Mouse (Mus musculus) retina, postnatal 7 days (tissue): ENCODE measurements around the gene Olfr743.
"Not testable (repeated sequence)": the region's sequence is repeated elsewhere in the genome, so short reads cannot be mapped to it uniquely, and the experiment has no call there.

ENCODE experiments used
- DNase-seq: peaks from one replicate; pipeline ENCODE4 v3.0.0-alpha.2; 2012; ENCODE audit warnings: low read depth, low spot score

Olfr743 gene

GRCm38 (mm10) chr14:50521539-50521938, at the start of gene Olfr743:
Gene Olfr743 (plus strand): TSS chr14:50521839.
- no peak for DNase-seq

GRCm38 (mm10) chr14:50472438-50472837, 49.2 kb upstream of the Olfr743 start, which contains the start of gene Olfr741:
Gene Olfr741 (plus strand): TSS chr14:50472738.
- no peak for DNase-seq

- DNase-seq: no peak
Measured at GRCm38 (mm10) chr14:50478406-50478805, 43.2 kb upstream of the Olfr743 start.

GRCm38 (mm10) chr14:50503300-50503699, 18.3 kb upstream of the Olfr743 start, which contains the start of gene Olfr742:
Gene Olfr742 (plus strand): TSS chr14:50503600.
- no peak for DNase-seq

GRCm38 (mm10) chr14:50552734-50553133, 31.1 kb downstream of the Olfr743 start:
- no peak for DNase-seq

- not testable (repeated sequence) for DNase-seq
Measured at GRCm38 (mm10) chr14:50573056-50573455, 51.4 kb downstream of the Olfr743 start.
